Mouse (Mus musculus): Measurements from ENCODE around the gene Sugct.

Sugct gene

GRCm38 (mm10) chr13:17288377-17288776 lies 407.0 kb downstream of the Sugct start:
- no peak for DNase-seq

- DNase-seq, result no peak
Observed at GRCm38 (mm10) chr13:17245936-17246335, 449.4 kb downstream of the Sugct start.

GRCm38 (mm10) chr13:17216524-17216923 lies 478.8 kb downstream of the Sugct start:
- no peak for DNase-seq

- DNase-seq, result no peak
Observed at GRCm38 (mm10) chr13:17212681-17213080, 482.7 kb downstream of the Sugct start.

- DNase-seq, result no peak
Observed at GRCm38 (mm10) chr13:17190180-17190762, 505.1 kb downstream of the Sugct start.

GRCm38 (mm10) chr13:17185253-17185652 lies 510.1 kb downstream of the Sugct start:
- DNase-seq, result no peak

- DNase-seq, result no peak
Observed at GRCm38 (mm10) chr13:17165917-17166316, 529.4 kb downstream of the Sugct start.

GRCm38 (mm10) chr13:17164721-17165120 lies 530.6 kb downstream of the Sugct start:
- DNase-seq, result no peak

- DNase-seq, result no peak
Observed at GRCm38 (mm10) chr13:17146441-17146992, 548.8 kb downstream of the Sugct start.

- DNase-seq, result no peak
Observed at GRCm38 (mm10) chr13:17116073-17116472, 579.3 kb downstream of the Sugct start.

GRCm38 (mm10) chr13:17102372-17102771 lies 593.0 kb downstream of the Sugct start:
- no peak for DNase-seq

- no peak for DNase-seq
Observed at GRCm38 (mm10) chr13:17086547-17086946, 608.8 kb downstream of the Sugct start.

- DNase-seq, result no peak
Observed at GRCm38 (mm10) chr13:17086146-17086545, 609.2 kb downstream of the Sugct start.

GRCm38 (mm10) chr13:17084946-17085852 lies 610.2 kb downstream of the Sugct start:
- DNase-seq, result no peak

- DNase-seq, result no peak
Observed at GRCm38 (mm10) chr13:17081618-17082017, 613.7 kb downstream of the Sugct start.

- no peak for DNase-seq
Observed at GRCm38 (mm10) chr13:17065552-17065951, 629.8 kb downstream of the Sugct start.

GRCm38 (mm10) chr13:17056650-17057049 lies 638.7 kb downstream of the Sugct start:
- DNase-seq, result no peak

- DNase-seq, result no peak
Observed at GRCm38 (mm10) chr13:17043426-17044224, 651.7 kb downstream of the Sugct start.

GRCm38 (mm10) chr13:17042332-17042731 lies 653.0 kb downstream of the Sugct start:
- no peak for DNase-seq

GRCm38 (mm10) chr13:17039727-17040126 lies 655.6 kb downstream of the Sugct start:
- DNase-seq, result no peak

GRCm38 (mm10) chr13:17038341-17038740 lies 657.0 kb downstream of the Sugct start:
- DNase-seq, result no peak

- DNase-seq, result no peak
Observed at GRCm38 (mm10) chr13:17037899-17038298, 657.5 kb downstream of the Sugct start.

GRCm38 (mm10) chr13:17030761-17031160 lies 664.6 kb downstream of the Sugct start:
- no peak for DNase-seq

Data from right cerebral cortex, postnatal 25 days (tissue).